ENCODE assay signal across 8 mouse cellular contexts in genomic region chr4:41645488-41645887, GRCm38 (mm10). TPM values are rescaled to one million over a fixed set of nuclear protein-coding genes. Genes with fewer than 3 reads are reported as not detected.
DNase-seq lines count a peak whose midpoint lies in the region; ATAC-seq and TF ChIP-seq lines count a peak whose summit lies in the region.

No protein-coding gene starts in this region.

- no peak for TF ChIP-seq EP300 in liver, postnatal 0 days (IDR thresholded peaks at IDR 0.05; ENCODE audit: low read depth)

- no peak overlapping the region for H3K4me2 ChIP-seq in liver, postnatal 0 days (ENCODE audit: low read depth, low read length)
- no peak overlapping the region for H3K4me2 ChIP-seq in liver, embryonic 11.5 days
- no peak overlapping the region for H3K4me2 ChIP-seq in hindbrain, embryonic 16.5 days (ENCODE audit: low read length)

- 14% methylated on average over 5 of the region's 5 CpGs for WGBS in cerebellum, adult 2 months
- 10% methylated on average over 5 of the region's 5 CpGs for WGBS in liver, postnatal 0 days (ENCODE audit: insufficient replicate concordance)
- 25% methylated on average over 5 of the region's 5 CpGs for WGBS in liver, embryonic 11.5 days
- 23% methylated on average over 5 of the region's 5 CpGs for WGBS in hindbrain, embryonic 16.5 days

- TF ChIP-seq CTCF in cerebellum, adult 2 months (IDR thresholded peaks at IDR 0.05; ENCODE audit: borderline replicate concordance, insufficient read depth, low read depth, low read length) = peak; percentile 53
- peak; percentile 54 for TF ChIP-seq CTCF in liver, postnatal 0 days (IDR thresholded peaks at IDR 0.05; ENCODE audit: low read depth)

- DNase-seq in cerebellum, adult 2 months = peak in 1 of 2 experiments; percentile 54
- DNase-seq in cerebellum, adult 8-10 months = no peak
- no peak for DNase-seq in liver, postnatal 0 days
- no peak for DNase-seq in liver, embryonic 11.5 days (ENCODE audit: low spot score)
- peak; percentile 59 for DNase-seq in kidney, postnatal 10 days
- peak; percentile 70 for DNase-seq in retina, postnatal 1 day
- DNase-seq in right cerebral cortex, postnatal 25 days = no peak

- no peak for ATAC-seq in liver, postnatal 0 days
- ATAC-seq in liver, embryonic 11.5 days (replicated peaks; ENCODE audit: low FRiP score) = no peak
- no peak for ATAC-seq in hindbrain, embryonic 16.5 days

- TF ChIP-seq POLR2A in cerebellum, adult 2 months (IDR thresholded peaks at IDR 0.05; ENCODE audit: borderline replicate concordance, insufficient read depth, low read length) = no peak

- H3K4me1 ChIP-seq in cerebellum, adult 2 months (ENCODE audit: control insufficient read depth, insufficient read depth, low read length) = peaks cover 5% of the 10 kb centered on the region; the same call in 1 of the 2 replicates
- no peaks in the 10 kb centered on the region for H3K4me1 ChIP-seq in liver, postnatal 0 days (ENCODE audit: insufficient read depth)
- peaks cover 3% of the 10 kb centered on the region; the same call in 1 of the 2 replicates for H3K4me1 ChIP-seq in liver, embryonic 11.5 days (replicated peaks; ENCODE audit: control insufficient read depth, insufficient read depth, low read length)
- H3K4me1 ChIP-seq in hindbrain, embryonic 16.5 days (ENCODE audit: control insufficient read depth, insufficient read depth, low read depth, low read length) = peaks cover 3% of the 10 kb centered on the region

- H3K27ac ChIP-seq in cerebellum, adult 2 months (ENCODE audit: insufficient read depth, low read length) = no peak overlapping the region
- no peak overlapping the region for H3K27ac ChIP-seq in liver, postnatal 0 days (ENCODE audit: low read depth)
- no peak overlapping the region for H3K27ac ChIP-seq in liver, embryonic 11.5 days (ENCODE audit: low read depth, low read length)
- H3K27ac ChIP-seq in hindbrain, embryonic 16.5 days (ENCODE audit: low read depth, low read length) = no peak overlapping the region

- no peaks in the 10 kb centered on the region for H3K36me3 ChIP-seq in liver, postnatal 0 days (replicated peaks; ENCODE audit: insufficient read depth, low read length)
- no peaks in the 10 kb centered on the region for H3K36me3 ChIP-seq in liver, embryonic 11.5 days (ENCODE audit: control insufficient read depth, insufficient read depth, low read length)
- no peaks in the 10 kb centered on the region for H3K36me3 ChIP-seq in hindbrain, embryonic 16.5 days (ENCODE audit: control insufficient read depth, insufficient read depth, low read length)

- H3K27me3 ChIP-seq in cerebellum, adult 2 months (ENCODE audit: control insufficient read depth, insufficient read depth, low read length) = no peaks in the 10 kb centered on the region
- H3K27me3 ChIP-seq in liver, postnatal 0 days (ENCODE audit: insufficient read depth, low read length) = no peaks in the 10 kb centered on the region
- no peaks in the 10 kb centered on the region; the same call in 1 of the 2 replicates for H3K27me3 ChIP-seq in liver, embryonic 11.5 days (replicated peaks; ENCODE audit: control insufficient read depth, insufficient read depth, low read length)
- H3K27me3 ChIP-seq in hindbrain, embryonic 16.5 days (replicated peaks; ENCODE audit: control insufficient read depth, insufficient read depth, low read length) = no peaks in the 10 kb centered on the region

- no peak overlapping the region for H3K4me3 ChIP-seq in cerebellum, adult 2 months (replicated peaks; ENCODE audit: insufficient read depth, low read depth, low read length)
- no peak overlapping the region for H3K4me3 ChIP-seq in liver, postnatal 0 days (ENCODE audit: low read depth, low read length)
- H3K4me3 ChIP-seq in liver, embryonic 11.5 days (ENCODE audit: low read depth, low read length) = no peak overlapping the region
- H3K4me3 ChIP-seq in hindbrain, embryonic 16.5 days (ENCODE audit: low read length) = no peak overlapping the region

- no peaks in the 10 kb centered on the region for H3K9me3 ChIP-seq in liver, postnatal 0 days (ENCODE audit: low read length)
- no peaks in the 10 kb centered on the region for H3K9me3 ChIP-seq in liver, embryonic 11.5 days (ENCODE audit: control insufficient read depth, low read length)
- no peaks in the 10 kb centered on the region for H3K9me3 ChIP-seq in hindbrain, embryonic 16.5 days (ENCODE audit: control insufficient read depth, low read length)

- no peak overlapping the region for H3K9ac ChIP-seq in liver, postnatal 0 days (replicated peaks)
- no peak overlapping the region for H3K9ac ChIP-seq in liver, embryonic 11.5 days (ENCODE audit: low read depth, low read length)
- no peak overlapping the region for H3K9ac ChIP-seq in hindbrain, embryonic 16.5 days (ENCODE audit: low read depth, low read length)

RNA-seq across cellular contexts. Expression of gene Enho, which starts 5.4 kb away (rescaled TPM):
- 168 and 174 TPM in 2 replicates for polyA plus RNA-seq in cerebellum, adult 2 months (2012; rRNA removed)
- polyA plus RNA-seq in liver, postnatal 0 days (2015; fragmentation: Nextera tagmentation; extraction: Ambion mirVana) = 25.2 and 26.4 TPM in 2 replicates
- 3.7 and 3.8 TPM in 2 replicates for polyA plus RNA-seq in liver, embryonic 11.5 days (2014; fragmentation: Nextera tagmentation; extraction: Ambion mirVana)
- polyA plus RNA-seq in hindbrain, embryonic 16.5 days (2015; fragmentation: Nextera tagmentation; extraction: Ambion mirVana) = 115 and 117 TPM in 2 replicates

RNA-seq across cellular contexts. Expression of gene Cntfr, which starts 51.4 kb away (rescaled TPM):
- polyA plus RNA-seq in cerebellum, adult 2 months (2012; rRNA removed) = 101 and 105 TPM in 2 replicates
- polyA plus RNA-seq in liver, postnatal 0 days (2015; fragmentation: Nextera tagmentation; extraction: Ambion mirVana) = 0.12 and 0.29 TPM in 2 replicates
- polyA plus RNA-seq in liver, embryonic 11.5 days (2014; fragmentation: Nextera tagmentation; extraction: Ambion mirVana) = 5.2 and 6.0 TPM in 2 replicates
- 22.5 and 29.5 TPM in 2 replicates for polyA plus RNA-seq in hindbrain, embryonic 16.5 days (2015; fragmentation: Nextera tagmentation; extraction: Ambion mirVana)

RNA-seq across cellular contexts. Expression of gene Il11ra1, which starts 54.3 kb away (rescaled TPM):
- 64.9 and 69.7 TPM in 2 replicates for polyA plus RNA-seq in cerebellum, adult 2 months (2012; rRNA removed)
- polyA plus RNA-seq in liver, postnatal 0 days (2015; fragmentation: Nextera tagmentation; extraction: Ambion mirVana) = 28.5 and 33.2 TPM in 2 replicates
- polyA plus RNA-seq in liver, embryonic 11.5 days (2014; fragmentation: Nextera tagmentation; extraction: Ambion mirVana) = 66.8 and 72.9 TPM in 2 replicates
- polyA plus RNA-seq in hindbrain, embryonic 16.5 days (2015; fragmentation: Nextera tagmentation; extraction: Ambion mirVana) = 46.4 and 46.6 TPM in 2 replicates

Comparison
In these comparisons a context has a peak if more than half of its experiments do, and no peak if none do; other contexts are left out.
1. DNase-seq: peak in kidney, postnatal 10 days (single experiment) and retina, postnatal 1 day (single experiment); none in cerebellum, adult 8-10 months (single experiment), liver, postnatal 0 days (single experiment), liver, embryonic 11.5 days (single experiment) and right cerebral cortex, postnatal 25 days (single experiment).